Mouse (Mus musculus) cerebellum, adult 11 months (tissue): Measurements from ENCODE around the gene Pafah2.
A peak's percentile ranks its signal among the peaks of the same experiment; 100 is the strongest.

Experiments used
- DNase-seq: peaks from one replicate; pipeline ENCODE4 v3.0.0; 2022

The Pafah2 gene

GRCm38 (mm10) chr4:134395977-134396825, at the start of gene Pafah2:
TSS of gene Pafah2 (plus strand) at chr4:134396320.
- DNase-seq: peak; percentile 93

GRCm38 (mm10) chr4:134348078-134348477, 48.0 kb upstream of the Pafah2 start:
- no peak for DNase-seq

GRCm38 (mm10) chr4:134348545-134348944, 47.6 kb upstream of the Pafah2 start:
- no peak for DNase-seq

DNA sequence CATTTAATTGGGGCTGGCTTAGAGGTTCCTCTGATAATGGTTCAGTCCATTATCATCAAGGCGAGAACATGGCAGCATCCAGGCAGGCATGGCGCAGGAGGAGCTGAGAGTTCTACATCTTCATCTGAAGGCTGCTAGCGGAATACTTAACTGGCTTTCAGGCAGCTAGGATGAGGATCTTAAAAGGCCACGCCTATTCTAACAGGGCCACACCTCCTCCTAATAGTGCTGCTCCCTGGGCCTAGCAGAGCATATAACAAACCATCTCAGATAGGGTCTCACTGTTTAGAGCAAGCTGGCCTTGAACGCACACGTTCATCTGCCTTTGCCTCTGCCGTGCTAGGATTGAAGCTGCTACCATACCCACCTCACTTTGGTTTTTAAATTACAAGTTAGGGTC, 46.3 kb upstream of the Pafah2 start:
- no peak for DNase-seq

GRCm38 (mm10) chr4:134350641-134351040, 45.5 kb upstream of the Pafah2 start:
- no peak for DNase-seq

DNA sequence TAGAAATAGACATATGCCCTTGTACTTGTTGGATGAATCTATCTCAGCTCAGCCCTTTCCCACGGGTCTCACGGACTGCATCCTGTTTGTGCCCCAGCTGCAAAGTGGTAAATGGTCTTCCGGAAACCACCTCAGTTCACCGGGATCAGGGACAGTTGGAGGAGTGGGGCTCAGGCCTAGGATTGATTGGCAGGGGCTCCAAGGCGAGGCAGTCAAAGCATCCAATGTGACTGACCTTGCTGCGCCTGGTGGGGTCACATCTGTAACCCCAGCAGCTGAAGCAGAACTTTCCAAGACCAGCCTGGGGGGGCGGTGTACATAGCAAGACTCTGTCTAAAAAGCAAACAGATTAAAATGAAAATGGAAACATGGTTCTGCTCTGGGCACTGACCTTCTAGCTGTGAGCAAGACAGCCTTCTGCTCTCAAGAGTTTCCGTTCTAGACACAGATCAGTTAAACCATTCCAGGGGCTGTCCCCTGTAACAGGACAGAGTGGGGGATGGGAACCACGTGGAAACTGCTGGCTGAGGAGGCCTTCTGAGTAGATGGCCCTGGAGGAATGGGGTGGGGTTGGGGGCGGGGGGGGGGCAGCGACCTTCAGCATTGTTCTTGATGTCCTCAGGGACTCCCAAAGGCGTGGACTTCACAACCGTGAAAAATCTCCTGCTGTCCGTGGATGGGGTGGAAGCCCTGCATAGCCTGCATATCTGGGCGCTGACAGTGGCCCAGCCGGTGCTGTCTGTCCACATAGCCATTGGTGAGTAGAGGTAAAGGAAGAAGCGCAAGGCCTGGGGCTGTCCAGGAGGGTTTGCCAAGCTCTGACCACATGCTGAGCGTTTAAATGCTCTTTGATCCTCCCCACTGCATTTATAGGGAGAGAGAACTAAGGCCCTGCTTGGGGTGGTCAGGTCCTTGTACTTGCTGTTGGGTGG, 44.5 kb upstream of the Pafah2 start:
- DNase-seq: no peak

DNA sequence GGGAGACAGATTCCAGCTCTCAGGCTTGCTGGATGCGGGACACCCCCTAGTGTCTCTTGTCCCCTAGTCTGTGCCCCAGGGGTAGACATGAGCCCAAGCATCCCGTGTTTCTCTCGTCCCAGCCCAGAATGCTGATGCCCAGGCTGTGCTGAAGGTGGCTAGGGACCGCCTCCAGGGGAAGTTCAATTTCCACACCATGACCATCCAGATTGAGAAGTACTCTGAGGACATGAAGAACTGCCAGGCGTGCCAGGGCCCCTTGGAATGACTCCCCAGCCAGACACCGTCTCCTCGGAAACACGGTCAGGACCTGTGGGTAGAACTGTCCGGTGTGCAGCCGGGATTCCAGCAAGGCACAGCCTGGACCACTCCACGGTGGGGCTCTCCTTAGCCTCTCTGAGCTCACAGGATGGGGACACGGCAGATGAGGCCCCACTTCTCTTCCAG, 43.8 kb upstream of the Pafah2 start:
- DNase-seq: no peak

- no peak for DNase-seq
Measured at GRCm38 (mm10) chr4:134352929-134353328, 43.2 kb upstream of the Pafah2 start.

GRCm38 (mm10) chr4:134353527-134354409, 42.4 kb upstream of the Pafah2 start:
- no peak for DNase-seq

DNA sequence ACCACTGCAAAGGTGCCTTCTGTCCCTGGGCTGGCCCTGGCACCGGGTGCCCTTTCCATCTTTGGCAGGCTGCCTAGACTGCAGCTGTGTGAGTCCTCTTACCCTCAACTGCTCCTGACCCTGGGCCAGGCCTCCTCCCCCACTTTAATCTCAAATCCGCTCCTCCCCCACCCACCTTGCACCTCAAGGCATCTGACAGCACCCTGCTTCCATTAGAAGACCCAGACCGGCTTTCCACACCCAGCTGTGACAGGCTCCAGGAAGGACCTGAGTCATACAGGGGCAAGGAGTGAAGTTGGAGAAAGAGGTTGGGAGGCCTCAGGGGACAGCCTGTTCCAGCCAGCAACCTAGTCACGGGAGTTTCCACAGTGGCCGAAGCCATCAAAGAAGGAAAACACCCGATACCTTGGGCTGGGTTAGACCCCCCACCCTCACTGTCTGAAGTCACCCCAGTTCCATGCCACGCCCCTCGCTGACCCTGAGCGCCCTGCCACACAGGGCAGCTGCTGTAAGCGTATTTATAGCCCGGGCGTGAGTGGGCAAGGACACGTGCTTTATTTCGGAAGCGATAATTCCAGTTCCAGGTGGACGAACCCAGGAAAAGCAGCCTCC, 40.2 kb upstream of the Pafah2 start:
- DNase-seq: no peak

DNA sequence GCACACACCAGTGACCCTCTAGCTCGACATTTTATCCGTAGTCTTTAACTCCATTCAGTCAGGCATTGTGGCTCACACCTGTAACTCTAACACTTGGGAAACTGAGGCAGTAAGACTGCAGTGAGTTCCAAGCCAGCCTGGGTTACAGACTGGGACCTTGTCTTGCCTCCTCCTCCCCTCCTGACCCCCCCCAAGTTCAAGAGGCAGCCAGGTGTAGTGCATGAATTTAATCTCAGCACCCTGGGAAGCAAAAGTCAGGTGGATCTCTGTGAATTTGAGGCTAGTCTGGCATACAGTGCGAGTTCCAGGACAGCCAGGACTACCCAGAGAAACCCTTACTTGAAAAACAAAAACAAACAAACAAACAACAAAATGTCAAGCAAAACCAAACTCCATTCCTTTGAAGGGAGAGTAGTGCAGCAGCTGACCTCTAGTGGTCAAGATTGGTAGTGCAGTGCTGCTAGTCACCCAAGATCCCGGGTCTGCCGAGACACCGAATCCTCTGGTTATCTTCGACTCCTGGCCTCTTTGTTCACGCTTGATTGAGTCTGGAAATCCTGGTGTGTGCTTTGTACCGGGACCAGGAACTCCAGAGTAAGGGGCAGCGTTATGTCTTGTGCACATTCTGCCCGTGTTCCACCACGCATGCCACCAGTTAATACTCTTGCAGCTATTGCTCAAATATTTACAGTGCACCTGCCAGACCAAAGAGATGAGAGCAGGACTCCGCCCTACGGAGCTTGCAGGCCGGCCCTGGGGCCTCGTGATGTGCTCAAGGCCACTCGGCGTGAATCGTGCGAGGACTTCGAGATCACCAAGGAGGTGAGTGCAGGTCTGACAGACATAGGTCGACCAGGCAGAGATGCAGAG, 39.3 kb upstream of the Pafah2 start:
- peak; percentile 71 for DNase-seq

- no peak for DNase-seq
Measured at GRCm38 (mm10) chr4:134357461-134357771, 38.7 kb upstream of the Pafah2 start.

DNA sequence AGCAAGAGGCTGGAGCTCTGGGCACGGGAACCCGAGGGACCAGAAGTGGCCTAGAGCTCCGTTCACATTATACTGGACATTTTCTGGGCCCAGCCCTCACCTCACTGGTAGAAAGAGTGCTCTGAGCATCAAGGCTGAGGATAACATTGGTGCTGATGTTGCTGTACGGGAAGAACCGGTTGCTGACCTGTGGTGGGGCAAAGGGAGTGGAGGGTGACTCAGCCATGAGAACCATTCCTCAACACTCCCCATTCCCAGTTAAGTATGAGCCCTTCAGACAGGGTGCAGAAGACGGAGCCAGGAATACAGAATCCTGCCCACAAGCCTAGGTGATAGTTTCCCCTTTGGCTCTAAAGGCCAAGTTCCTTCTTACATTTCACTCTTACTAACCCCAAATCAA, 36.5 kb upstream of the Pafah2 start:
- no peak for DNase-seq

DNA sequence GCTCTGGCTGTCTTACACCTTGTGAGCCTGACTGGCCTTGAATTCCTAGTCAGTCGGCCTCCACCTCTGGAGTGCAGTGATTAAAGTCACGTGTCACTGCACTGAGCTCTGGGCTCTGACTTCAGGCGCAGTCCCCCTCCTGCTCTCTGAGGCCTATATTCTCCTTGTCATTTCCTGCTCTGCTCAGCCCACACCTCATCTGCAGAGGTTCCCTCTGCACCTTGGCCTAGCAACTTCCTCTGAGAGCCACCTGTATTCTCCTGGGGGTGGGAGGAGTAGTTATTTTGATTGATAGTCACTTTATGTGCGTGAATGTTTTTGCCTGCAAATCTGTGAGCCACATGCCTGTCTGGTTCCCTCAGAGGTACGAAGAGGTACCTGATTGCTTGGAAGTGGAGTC, 34.9 kb upstream of the Pafah2 start:
- no peak for DNase-seq

GRCm38 (mm10) chr4:134362124-134362523, 34.0 kb upstream of the Pafah2 start:
- no peak for DNase-seq

DNA sequence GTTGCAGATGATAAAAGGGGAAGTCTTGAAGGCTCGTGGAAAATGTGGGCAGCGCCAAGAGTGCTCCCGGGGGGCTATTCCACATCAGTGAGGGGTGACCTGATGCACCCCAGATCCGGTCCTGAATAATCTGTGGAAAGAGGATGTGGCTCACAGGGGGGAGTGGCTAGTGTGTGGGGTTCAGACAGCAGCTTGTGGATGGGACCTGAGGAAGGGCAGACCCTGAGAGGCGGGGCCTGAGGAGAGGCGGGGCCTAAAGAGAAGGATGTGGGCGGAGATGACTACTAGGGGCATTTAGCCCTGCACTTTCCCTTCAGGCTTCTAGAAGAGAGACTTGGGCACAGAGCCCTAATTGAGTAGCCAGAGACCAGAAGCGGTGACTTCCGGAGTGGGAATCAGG, 33.5 kb upstream of the Pafah2 start:
- DNase-seq: no peak

DNA sequence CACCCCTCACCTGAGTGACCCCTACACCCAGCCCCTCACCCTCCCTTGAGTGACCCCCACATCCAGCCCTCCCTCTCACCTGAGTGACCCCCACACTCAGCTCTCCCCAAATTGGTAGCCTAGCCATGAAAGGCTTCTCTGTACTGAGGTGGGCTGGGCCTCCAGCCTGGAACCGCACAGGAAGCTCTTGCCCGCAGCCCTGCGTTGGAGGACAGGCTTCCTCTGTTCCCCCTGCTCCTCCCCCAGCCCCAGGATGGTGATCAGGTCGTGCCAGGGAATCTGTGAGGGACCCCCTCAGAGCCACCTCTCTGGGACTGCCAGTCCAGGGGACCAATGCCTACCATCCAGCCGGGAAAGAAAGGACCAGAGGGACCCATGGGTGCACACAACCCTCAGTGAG, 30.8 kb upstream of the Pafah2 start:
- DNase-seq: no peak

GRCm38 (mm10) chr4:134370649-134371221, 25.4 kb upstream of the Pafah2 start:
- no peak for DNase-seq

DNA sequence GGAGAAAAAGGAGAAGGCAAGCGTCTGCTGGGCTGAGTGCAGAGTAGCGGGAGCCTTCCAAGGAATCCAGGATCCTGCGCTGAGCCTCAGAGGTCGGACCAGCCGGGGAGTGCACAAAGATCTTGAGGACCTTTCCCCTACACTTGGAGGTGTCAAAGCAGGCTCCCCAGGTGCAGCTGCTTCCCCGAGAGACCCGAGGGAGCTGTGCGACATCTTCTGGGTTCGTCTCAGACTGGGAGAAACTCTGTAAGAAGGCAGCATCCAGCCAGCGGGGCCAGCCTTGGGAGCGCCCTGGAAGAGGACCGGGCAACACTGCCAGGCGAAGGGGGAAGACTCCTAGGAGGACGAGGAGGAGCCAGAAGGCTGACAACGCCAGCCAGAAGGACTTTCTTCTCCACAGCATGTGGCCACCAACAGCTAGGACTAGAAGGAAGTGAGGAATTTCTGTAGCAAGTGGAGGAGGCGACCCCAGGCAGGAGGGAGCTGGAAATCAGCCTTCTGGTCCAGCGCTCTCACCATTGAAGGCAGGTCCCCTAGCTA, 24.7 kb upstream of the Pafah2 start:
- no peak for DNase-seq

GRCm38 (mm10) chr4:134372294-134372747, 23.8 kb upstream of the Pafah2 start:
- DNase-seq: peak; percentile 82

DNA sequence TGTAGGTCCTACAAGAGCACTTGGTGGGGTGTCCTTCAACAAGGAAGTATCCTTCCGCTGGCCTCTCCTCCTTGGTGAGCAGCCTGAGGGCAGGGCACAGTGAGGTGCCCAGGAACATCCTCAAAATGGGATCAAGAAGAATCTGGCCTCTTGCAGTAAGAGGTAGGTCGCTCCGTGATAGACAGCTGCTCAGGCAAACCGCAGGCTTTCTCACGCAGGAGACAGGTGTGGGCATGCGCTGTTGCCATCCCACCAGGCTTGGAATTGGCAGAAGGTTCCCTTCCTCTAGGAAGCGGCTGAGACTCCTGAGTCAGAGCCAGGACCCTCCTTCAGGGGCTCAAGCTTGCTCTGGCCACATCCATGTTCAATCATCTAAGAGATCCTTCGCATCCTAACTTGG, 22.8 kb upstream of the Pafah2 start:
- no peak for DNase-seq
